Mouse (Mus musculus) CD8-positive naive resting alpha-beta T cell, adult 2 months (primary cell): Measurements from ENCODE around the gene Reln.

Experiments
- DNase-seq, 2 experiments: peaks; one replicate each; pipeline ENCODE4 v3.0.0; 2022; ENCODE audit warnings: low read depth in 2 of 2, low spot score in 2 of 2

The Reln gene

DNA sequence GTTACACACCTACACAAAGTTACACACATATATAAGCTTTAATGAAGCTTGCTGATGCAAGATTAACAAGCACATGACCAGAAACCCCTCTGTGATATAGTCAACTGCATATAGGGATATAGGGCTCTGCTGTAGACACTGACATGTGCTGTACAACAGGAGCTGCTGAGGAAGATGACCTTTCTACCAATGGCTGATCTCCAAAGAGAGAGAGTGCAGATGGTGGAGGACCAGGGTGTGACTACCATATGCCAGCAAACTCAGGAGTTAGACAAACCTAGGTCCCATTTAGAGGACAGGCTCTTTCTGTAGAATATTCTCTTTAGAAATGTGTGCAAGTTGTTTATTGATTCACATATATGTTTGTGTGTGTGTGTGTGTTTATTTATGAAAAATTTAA is 216.9 kb downstream of the Reln start:
- no peak for DNase-seq

GRCm38 (mm10) chr5:22119296-22119695 is 225.2 kb downstream of the Reln start:
- DNase-seq: no peak

DNA sequence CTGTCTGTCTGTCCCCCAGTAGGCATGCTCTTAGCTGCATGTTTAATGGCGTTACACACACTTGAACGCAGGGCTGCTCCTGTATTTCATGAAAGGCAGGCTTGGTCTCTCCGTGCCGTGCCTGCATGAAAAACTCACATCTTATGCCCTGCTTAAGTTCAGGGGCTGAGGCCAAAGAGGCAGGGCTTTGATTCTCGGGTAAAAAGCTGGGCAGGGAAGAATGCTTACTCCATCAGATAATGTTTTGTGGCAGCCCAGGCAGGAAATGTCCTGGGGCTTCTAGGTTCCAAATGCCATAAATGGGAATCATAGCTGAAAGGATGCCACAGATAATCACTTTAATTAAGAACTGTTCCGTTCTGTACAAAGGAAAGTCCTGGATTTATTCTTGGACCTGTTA is 226.0 kb downstream of the Reln start:
- DNase-seq: no peak

DNA sequence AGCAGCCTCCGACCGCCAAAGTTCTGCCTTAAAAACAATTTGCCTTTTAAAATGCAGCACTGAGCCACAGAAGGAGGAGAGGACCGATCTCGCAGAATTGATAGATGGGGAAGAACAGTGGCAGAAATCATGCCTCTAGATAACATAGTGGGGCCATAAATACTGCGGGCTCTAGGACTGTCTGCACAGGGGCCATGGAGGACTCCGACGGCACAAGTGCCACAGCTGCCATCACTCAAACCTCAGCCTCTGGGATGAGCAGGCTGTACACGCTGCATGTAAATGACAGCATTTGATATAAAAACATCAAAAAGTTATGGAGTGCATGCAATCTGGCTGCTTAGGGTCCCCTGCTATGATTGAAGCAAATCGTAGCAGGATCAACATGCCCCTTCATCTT is 227.6 kb downstream of the Reln start:
- no peak for DNase-seq

DNA sequence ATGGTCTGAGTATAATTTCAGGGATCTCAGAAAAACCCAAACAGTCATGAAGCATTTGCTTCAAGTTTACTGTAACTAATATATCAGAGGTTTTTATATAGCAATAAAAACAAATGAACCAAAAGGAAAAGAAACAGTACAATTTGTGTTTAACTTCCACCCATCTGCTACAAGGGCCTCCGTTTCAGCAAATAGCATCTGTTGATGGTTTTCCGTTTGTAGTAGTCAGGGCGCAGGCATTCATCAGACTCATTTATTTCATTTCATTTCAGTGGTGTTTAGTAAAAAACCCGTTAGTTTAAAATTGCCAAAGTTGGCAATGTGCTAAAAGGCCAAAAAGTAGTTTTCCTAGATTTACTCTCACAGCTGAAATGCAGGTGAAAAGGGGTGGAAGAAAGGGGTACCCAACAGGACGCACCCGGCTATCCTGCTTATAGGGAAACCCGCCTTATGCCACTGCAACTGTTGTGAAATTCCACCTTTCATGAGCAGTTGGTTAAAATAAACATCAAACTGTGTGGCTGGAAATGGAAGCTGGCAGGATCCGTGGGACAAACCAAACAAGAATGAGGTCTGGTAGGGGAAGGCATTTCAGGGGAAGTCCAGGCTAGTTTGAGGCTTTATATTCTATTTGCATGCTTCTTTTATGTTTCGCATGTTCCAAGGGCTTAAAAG is 237.6 kb downstream of the Reln start:
- DNase-seq: no peak

- DNase-seq: no peak
Measured at GRCm38 (mm10) chr5:22094984-22095383, 249.5 kb downstream of the Reln start.

- DNase-seq: no peak
Measured at GRCm38 (mm10) chr5:22094043-22094442, 250.5 kb downstream of the Reln start.

DNA sequence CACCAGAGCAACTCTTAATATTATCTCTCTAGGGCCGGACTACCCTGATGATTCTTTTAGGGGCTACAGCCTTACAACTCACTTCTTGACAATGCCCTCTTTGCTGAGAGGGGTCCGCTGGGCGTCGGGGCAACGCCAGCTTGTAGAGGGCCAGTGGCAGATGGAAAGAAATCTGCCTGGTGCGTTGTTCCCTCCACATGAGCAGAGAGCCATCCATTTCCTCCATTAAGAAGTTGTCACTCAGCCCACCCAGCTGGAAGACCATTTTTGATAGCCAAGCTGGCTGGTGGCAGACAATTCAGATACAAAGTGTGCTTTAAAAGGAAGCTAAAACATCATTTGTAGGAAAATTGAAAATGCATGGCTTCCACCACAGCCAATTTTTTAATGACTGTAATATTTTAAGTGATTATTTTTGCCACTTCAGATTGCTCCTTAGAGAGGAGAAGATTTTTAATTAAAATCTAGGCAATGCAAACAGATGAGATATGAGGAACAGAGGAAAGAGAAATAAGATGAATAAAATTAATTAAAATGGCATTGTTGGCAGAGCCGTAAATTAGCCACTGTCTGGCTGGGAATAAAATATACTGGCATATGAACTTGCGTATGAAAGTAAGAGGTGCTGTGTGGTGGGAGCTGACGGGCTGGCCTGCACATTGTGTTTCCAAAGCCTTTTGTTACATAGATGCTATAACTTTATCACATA is 251.2 kb downstream of the Reln start:
- DNase-seq: no peak

DNA sequence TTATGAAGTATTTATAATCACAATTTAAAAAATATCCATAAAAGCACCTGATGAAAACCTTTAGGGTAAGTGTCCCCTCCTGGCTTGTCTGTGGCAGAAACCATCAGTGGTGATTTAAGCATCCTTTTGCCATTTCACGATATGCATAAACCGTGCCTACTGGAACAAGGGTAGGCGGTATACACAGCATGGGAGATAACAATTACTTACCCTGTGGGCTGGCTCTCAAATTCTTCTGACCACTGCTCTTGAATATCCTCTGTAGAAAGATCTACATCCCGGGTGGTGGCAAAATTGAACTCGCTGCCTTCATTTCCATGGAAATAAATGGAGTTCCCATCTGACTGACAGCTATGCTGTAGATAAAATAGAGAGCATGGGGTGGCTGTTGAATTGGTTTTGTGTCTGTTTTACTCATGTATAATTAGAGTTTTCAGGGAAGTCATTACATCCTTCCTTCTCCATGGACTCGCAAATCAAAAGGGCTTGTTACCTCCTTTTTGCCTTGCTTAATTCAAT is 264.0 kb downstream of the Reln start:
- DNase-seq: no peak

GRCm38 (mm10) chr5:22074971-22075370 is 269.5 kb downstream of the Reln start:
- DNase-seq: no peak

DNA sequence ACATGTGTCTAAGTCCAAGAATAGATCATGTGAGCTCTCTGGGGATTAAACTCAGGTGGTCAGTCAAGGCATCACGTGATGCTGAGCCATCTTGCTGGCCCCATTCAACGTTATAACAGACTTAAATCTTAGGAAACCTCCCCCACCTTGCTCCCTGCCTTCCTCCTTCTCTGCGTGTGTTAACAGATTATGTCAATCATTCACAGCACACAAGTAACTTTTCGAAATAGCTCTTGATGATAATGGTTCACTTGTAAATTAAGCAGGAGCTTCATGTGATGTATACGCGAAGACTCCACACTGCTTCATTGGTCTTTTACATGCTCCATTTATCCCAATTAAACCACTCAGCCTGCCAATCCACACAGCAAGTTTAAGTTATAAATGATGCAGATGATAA is 271.9 kb downstream of the Reln start:
- DNase-seq: no peak

GRCm38 (mm10) chr5:22059251-22059650 is 285.3 kb downstream of the Reln start:
- DNase-seq: no peak

GRCm38 (mm10) chr5:22041825-22042224 is 302.7 kb downstream of the Reln start:
- DNase-seq: no peak

- DNase-seq: no peak
Measured at GRCm38 (mm10) chr5:22039375-22040149, 304.9 kb downstream of the Reln start.

DNA sequence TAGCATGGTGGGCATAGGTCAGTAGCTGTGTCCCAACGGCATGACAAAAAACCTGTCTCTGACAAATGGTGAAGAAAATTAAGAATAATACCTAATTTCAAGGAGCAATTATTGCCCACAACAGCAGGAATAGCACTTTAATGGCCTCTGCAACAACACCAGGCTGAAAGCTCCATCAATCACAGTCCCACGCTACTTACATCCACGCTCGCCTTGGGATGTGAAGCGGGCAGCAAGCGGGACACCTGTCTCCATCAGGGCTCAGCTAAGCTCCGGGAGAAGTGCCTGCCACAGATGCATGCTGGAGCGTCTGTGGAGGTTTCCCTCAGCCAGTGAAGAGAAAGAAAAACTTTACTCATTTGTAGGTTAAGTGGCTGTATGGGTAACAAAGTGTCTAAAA is 309.3 kb downstream of the Reln start:
- no peak for DNase-seq

DNA sequence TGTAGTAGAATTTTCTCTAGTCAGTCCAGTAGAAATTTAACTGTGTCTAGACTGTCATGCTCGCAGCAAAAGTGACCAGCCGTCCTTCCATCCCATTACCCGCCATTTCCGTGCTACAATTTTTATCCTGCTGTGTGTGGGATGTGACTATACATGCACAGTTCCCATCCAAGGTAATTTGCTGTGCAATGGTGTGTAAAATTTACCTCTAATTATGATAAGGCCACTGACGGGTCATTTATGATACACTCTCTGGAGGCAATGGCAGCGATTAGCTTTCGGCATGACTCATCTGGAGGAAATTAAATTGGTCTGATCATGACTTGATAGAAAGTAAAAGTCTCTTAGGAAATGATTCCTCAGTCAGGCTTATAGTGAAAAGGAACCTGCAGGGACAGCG is 311.5 kb downstream of the Reln start:
- no peak for DNase-seq

- no peak for DNase-seq
Measured at GRCm38 (mm10) chr5:22031653-22032052, 312.8 kb downstream of the Reln start.

DNA sequence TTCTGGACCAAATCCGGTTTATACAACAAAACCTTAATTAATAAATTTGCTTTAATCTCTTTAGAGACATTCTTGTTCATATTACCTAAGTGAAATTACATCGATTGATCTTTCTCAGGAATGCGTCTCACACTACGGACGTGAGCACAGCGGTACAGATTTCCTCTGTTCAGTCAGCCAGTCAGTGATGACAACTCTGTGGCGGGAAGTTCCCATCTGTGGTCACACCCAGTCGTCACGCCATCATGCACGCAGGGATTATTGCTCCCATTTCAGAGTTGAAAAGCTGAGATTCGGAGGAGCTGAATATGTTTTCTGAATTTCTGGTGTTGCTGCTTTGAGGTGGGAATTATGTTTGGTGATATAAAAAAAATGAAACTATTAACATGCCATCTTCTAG is 316.1 kb downstream of the Reln start:
- DNase-seq: no peak

GRCm38 (mm10) chr5:22027240-22027875 is 317.1 kb downstream of the Reln start:
- DNase-seq: no peak

DNA sequence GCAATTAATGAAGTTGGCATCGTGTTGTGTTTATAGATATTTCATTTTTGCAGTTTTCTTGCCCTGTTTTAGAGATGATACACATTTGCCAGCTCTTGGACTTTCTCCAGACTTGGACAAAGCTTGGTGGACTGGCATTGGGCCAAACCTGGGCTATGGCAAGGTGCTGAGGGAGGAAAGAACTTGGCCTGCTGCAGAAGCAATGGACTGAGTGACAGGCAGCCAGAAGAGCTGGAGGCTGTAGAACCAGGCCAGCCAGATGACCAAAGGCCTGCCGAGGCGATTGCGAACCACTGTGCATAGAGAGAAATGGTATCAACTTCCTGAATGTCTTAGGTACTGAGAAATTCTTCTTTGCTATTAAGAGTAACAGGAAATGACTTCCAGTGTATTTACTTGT is 318.8 kb downstream of the Reln start:
- DNase-seq: no peak

GRCm38 (mm10) chr5:22024108-22024507 is 320.4 kb downstream of the Reln start:
- DNase-seq: no peak

GRCm38 (mm10) chr5:22017896-22018295 is 326.6 kb downstream of the Reln start:
- DNase-seq: no peak
